Mouse (Mus musculus) brown adipose tissue, adult 24 weeks (tissue): ENCODE measurements around the gene Otop2. TPM values are rescaled to one million over a fixed set of nuclear protein-coding genes. Genes with fewer than 3 reads are reported as not detected.

Source experiments
- H3K27ac ChIP-seq: fragments of 200-500 bp; replicated peaks from 2 replicates; pipeline ENCODE4 v1.5.1; 2012; ENCODE audit warnings: low read depth, mild to moderate bottlenecking, low read length
- H3K4me1 ChIP-seq: fragments of 200-500 bp; 2 replicates; pipeline ENCODE4 v1.6.1; 2012; ENCODE audit warnings: low read length, mixed read lengths; ENCODE audit not compliant: control insufficient read depth, insufficient read depth, insufficient read length
- H3K4me3 ChIP-seq: fragments of 200-500 bp; 2 replicates; pipeline ENCODE4 v1.5.1; 2012; ENCODE audit warnings: low read depth, mild to moderate bottlenecking, low read length, moderate library complexity; ENCODE audit not compliant: insufficient read depth
- polyA plus RNA-seq: library from polyadenylated mRNA; stranded (reverse); fragments of >200 nt; gene quantifications from 2 replicates; pipeline ENCODE4 v1.2.4, GENCODE M21; 2012; ENCODE audit not compliant: missing spikeins, insufficient read depth, insufficient read length

Otop2 gene
- polyA plus RNA-seq, 1 experiment, result not detected

- Histone ChIP-seq H3K4me3 (no peak overlapping the region), H3K27ac (no peak overlapping the region), H3K4me1 (peaks cover 3% of the 10 kb centered on the region; the same call in 1 of the 2 replicates)
Measured at GRCm38 (mm10) chr11:115337350-115337749, 30.4 kb downstream of the Otop2 start.

GRCm38 (mm10) chr11:115337826-115338225 is 30.9 kb downstream of the Otop2 start:
- Histone ChIP-seq H3K27ac (no peak overlapping the region), H3K4me1 (peaks cover 3% of the 10 kb centered on the region; the same call in 1 of the 2 replicates), H3K4me3 (no peak overlapping the region)

GRCm38 (mm10) chr11:115341246-115341645 is 34.3 kb downstream of the Otop2 start:
- H3K4me1 ChIP-seq, result no peaks in the 10 kb centered on the region
- H3K27ac ChIP-seq, result no peak overlapping the region
- no peak overlapping the region for H3K4me3 ChIP-seq

GRCm38 (mm10) chr11:115341866-115342265 is 34.9 kb downstream of the Otop2 start:
- Histone ChIP-seq H3K4me3 (no peak overlapping the region), H3K27ac (no peak overlapping the region), H3K4me1 (no peaks in the 10 kb centered on the region)

GRCm38 (mm10) chr11:115344967-115345366 is 38.0 kb downstream of the Otop2 start:
- Histone ChIP-seq H3K4me3 (no peak overlapping the region), H3K4me1 (no peaks in the 10 kb centered on the region), H3K27ac (no peak overlapping the region)

- H3K4me3 ChIP-seq, result no peak overlapping the region
- H3K4me1 ChIP-seq, result no peaks in the 10 kb centered on the region
- no peak overlapping the region for H3K27ac ChIP-seq
Measured at GRCm38 (mm10) chr11:115345515-115345914, 38.6 kb downstream of the Otop2 start.

GRCm38 (mm10) chr11:115348681-115349248 is 41.8 kb downstream of the Otop2 start:
- H3K27ac ChIP-seq, result no peak overlapping the region
- H3K4me1 ChIP-seq, result no peaks in the 10 kb centered on the region
- no peak overlapping the region for H3K4me3 ChIP-seq

GRCm38 (mm10) chr11:115349976-115350375 is 43.0 kb downstream of the Otop2 start:
- Histone ChIP-seq H3K4me3 (no peak overlapping the region), H3K4me1 (no peaks in the 10 kb centered on the region), H3K27ac (no peak overlapping the region)

GRCm38 (mm10) chr11:115353375-115353774 is 46.4 kb downstream of the Otop2 start:
- Histone ChIP-seq H3K4me1 (no peaks in the 10 kb centered on the region), H3K4me3 (no peak overlapping the region), H3K27ac (no peak overlapping the region)

- Histone ChIP-seq H3K27ac (no peak overlapping the region), H3K4me3 (no peak overlapping the region), H3K4me1 (no peaks in the 10 kb centered on the region)
Measured at GRCm38 (mm10) chr11:115354183-115354582, 47.2 kb downstream of the Otop2 start.

GRCm38 (mm10) chr11:115358468-115358867 is 51.5 kb downstream of the Otop2 start:
- 0 out of 2 replicates have a peak, but pooled peaks cover 2% of the 10 kb centered on the region for H3K4me1 ChIP-seq
- no peak overlapping the region for H3K4me3 ChIP-seq
- H3K27ac ChIP-seq, result no peak overlapping the region

- Histone ChIP-seq H3K4me3 (no peak overlapping the region), H3K27ac (no peak overlapping the region), H3K4me1 (0 out of 2 replicates have a peak, but pooled peaks cover 2% of the 10 kb centered on the region)
Measured at GRCm38 (mm10) chr11:115359293-115359692, 52.3 kb downstream of the Otop2 start.

- Histone ChIP-seq H3K27ac (no peak overlapping the region), H3K4me1 (0 out of 2 replicates have a peak, but pooled peaks cover 2% of the 10 kb centered on the region), H3K4me3 (no peak overlapping the region)
Measured at GRCm38 (mm10) chr11:115359726-115360125, 52.8 kb downstream of the Otop2 start.

- Histone ChIP-seq H3K4me3 (no peak overlapping the region), H3K4me1 (peaks cover 2% of the 10 kb centered on the region; the same call in 1 of the 2 replicates), H3K27ac (no peak overlapping the region)
Measured at GRCm38 (mm10) chr11:115364136-115364535, 57.2 kb downstream of the Otop2 start.

- Histone ChIP-seq H3K27ac (no peak overlapping the region), H3K4me1 (no peaks in the 10 kb centered on the region; the same call in 1 of the 2 replicates), H3K4me3 (peak overlapping the region; percentile 65)
Measured at GRCm38 (mm10) chr11:115366039-115366705, 59.2 kb downstream of the Otop2 start.
